Mouse (Mus musculus) cerebellum, adult 9-11 months (tissue): Measurements from ENCODE around the gene Nubp1.

Experiments
- DNase-seq: peaks from one replicate; pipeline ENCODE4 v3.0.0; 2022

Nubp1 gene

DNA sequence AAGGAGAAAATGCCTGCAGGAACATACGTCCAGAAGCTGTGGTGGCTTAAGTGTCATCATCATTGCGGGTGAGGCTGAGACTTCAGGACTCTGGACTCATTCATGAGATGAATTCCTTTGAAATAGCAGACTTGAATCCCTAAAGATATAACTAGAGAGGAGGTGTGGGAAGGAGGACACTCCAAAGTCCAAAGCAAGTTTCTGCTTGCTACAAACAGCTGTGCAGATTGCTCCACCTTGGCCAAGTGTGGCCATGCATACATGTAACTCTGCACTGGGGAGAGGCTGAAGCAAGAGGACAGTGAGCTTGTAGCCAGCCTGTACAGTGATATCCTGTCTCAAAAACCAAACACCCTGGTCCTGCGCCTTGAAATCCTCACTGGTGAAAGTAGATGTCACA is 60.2 kb downstream of the Nubp1 start:
- no peak for DNase-seq
